Mouse (Mus musculus) E14TG2a.4 (cell line): ENCODE measurements around the gene Ddx23.

Source experiments
- H3K27me3 ChIP-seq: 2 replicates; pipeline ENCODE4 v1.6.1; 2014; ENCODE audit warnings: low read length, control low read depth; ENCODE audit not compliant: insufficient read depth
- H3K36me3 ChIP-seq: 2 replicates; pipeline ENCODE4 v1.6.1; 2014; ENCODE audit warnings: low read length, control low read depth; ENCODE audit not compliant: insufficient read depth
- H3K4me1 ChIP-seq: replicated peaks from 2 replicates; pipeline ENCODE4 v1.6.1; 2014; ENCODE audit warnings: low read depth, low read length, control low read depth
- H3K4me3 ChIP-seq: replicated peaks from 2 replicates; pipeline ENCODE4 v1.5.1; 2014; ENCODE audit warnings: mild to moderate bottlenecking, low read length
- H3K9me3 ChIP-seq: 2 replicates; pipeline ENCODE4 v1.6.1; 2014; ENCODE audit warnings: low read length, control low read depth
- CTCF ChIP-seq: conservative IDR thresholded peaks from 2 replicates; pipeline ENCODE4 v1.5.1; 2014; ENCODE audit warnings: low read length
- NANOG ChIP-seq: IDR thresholded peaks from 2 replicates; pipeline ENCODE4 v1.6.1; 2014; ENCODE audit warnings: borderline replicate concordance, low read length, mixed read lengths
- POU5F1 ChIP-seq: IDR thresholded peaks from 2 replicates; pipeline ENCODE4 v1.6.1; 2014; ENCODE audit warnings: low read length, borderline replicate concordance

The Ddx23 gene

DNA sequence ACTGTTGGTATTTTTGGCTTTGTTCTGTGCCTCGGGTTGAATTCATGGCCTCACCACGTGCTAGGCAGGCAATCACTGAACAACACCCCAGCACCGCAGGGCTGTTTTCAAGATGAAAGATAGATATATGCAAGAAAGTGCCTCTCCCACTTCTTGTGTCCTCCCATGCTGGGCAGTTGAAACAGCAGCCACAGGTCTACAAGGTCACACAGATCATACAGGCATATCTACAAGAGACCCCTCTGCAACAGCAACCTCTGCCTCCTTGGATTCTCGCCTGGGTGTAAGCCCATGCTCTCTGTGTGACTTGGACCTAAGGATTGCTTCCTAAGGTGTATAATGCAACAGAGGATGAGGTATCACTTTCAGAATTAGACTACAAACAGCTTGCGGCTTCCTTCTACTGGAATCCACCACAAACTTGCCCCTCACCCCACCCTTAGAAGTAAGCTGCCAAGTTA, 39.3 kb downstream of the Ddx23 start:
- peaks cover 3% of the 10 kb centered on the region; the same call in 1 of the 2 replicates for H3K9me3 ChIP-seq
- peaks cover 75% of the 10 kb centered on the region for H3K4me1 ChIP-seq
- TF ChIP-seq NANOG (peak; percentile 30; the same call in 1 of the 2 replicates), CTCF (no peak)
- no peaks in the 10 kb centered on the region for H3K36me3 ChIP-seq
- H3K4me3 ChIP-seq = no peak overlapping the region
- peaks cover 23% of the 10 kb centered on the region for H3K27me3 ChIP-seq

DNA sequence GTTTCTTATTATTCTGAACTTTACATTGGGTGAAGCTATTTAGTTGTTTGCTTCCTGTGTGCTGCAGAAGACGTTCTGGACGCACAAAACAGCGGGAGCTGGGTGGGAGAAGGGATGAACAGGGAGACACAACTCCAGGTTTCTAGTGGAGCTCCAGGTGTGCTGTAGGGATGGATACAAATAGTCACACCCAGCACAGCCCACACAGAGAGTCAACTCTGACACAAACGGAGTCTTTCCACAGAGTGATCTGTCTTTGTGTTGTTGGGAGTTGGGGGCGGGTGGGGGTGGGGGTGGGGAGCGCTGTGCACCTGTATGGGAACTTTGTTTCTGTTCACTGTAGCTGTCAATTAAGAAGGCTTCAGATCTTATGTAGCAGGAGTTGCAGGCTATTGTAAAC, 40.0 kb downstream of the Ddx23 start:
- no peaks in the 10 kb centered on the region for H3K36me3 ChIP-seq
- peaks cover 3% of the 10 kb centered on the region; the same call in 1 of the 2 replicates for H3K9me3 ChIP-seq
- H3K27me3 ChIP-seq = peaks cover 26% of the 10 kb centered on the region
- peak overlapping the region; percentile 50; the same call in 1 of the 2 replicates for H3K4me3 ChIP-seq
- H3K4me1 ChIP-seq = peaks cover 69% of the 10 kb centered on the region
- TF ChIP-seq NANOG (no peak), CTCF (no peak), POU5F1 (no peak)

DNA sequence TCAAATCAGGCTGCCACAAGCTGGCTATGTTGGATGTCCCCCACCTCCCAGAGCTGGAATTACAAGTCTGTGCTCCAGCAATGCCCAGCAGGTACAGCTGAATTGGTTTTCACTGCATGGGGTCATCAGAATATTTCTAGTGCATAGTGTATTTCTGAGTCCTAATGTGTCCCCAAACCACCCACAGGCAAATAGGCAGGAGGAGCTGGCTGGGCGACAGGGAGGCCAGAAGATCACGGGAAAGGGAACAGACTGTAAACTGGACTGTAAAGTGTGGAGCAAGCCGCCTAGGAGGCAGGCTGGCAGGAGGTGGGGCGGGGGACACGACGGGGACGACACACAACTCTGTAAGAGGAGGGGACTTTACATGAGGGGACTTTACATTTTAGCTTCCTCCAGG, 40.5 kb downstream of the Ddx23 start:
- Histone ChIP-seq H3K36me3 (no peaks in the 10 kb centered on the region), H3K4me3 (peak overlapping the region; percentile 50), H3K9me3 (peaks cover 3% of the 10 kb centered on the region; the same call in 1 of the 2 replicates), H3K4me1 (peaks cover 64% of the 10 kb centered on the region), H3K27me3 (peaks cover 29% of the 10 kb centered on the region)
- TF ChIP-seq NANOG (no peak), CTCF (no peak), POU5F1 (no peak)

DNA sequence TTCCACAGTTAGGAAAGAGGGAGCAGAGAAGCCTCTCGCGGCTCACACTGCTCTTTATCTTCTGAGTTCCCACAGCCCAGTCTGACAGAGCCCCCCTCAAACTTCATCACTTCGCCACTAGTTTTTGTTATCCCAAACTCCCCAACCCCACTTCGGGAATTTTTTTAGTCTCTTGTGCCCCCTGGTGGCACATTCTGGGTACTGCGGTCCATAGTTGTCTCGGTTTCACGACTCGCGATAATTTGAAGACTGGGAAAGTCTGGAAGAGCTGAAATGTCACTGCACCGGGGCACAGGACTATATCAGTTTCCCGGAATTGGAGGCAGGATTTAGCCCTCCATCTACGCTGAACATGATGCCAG, 45.5 kb downstream of the Ddx23 start:
- H3K36me3 ChIP-seq = no peaks in the 10 kb centered on the region
- TF ChIP-seq CTCF (peak; percentile 97), NANOG (no peak), POU5F1 (no peak)
- H3K4me3 ChIP-seq = no peak overlapping the region
- H3K4me1 ChIP-seq = peaks cover 37% of the 10 kb centered on the region
- peaks cover 55% of the 10 kb centered on the region for H3K27me3 ChIP-seq
- no peaks in the 10 kb centered on the region; the same call in 1 of the 2 replicates for H3K9me3 ChIP-seq

DNA sequence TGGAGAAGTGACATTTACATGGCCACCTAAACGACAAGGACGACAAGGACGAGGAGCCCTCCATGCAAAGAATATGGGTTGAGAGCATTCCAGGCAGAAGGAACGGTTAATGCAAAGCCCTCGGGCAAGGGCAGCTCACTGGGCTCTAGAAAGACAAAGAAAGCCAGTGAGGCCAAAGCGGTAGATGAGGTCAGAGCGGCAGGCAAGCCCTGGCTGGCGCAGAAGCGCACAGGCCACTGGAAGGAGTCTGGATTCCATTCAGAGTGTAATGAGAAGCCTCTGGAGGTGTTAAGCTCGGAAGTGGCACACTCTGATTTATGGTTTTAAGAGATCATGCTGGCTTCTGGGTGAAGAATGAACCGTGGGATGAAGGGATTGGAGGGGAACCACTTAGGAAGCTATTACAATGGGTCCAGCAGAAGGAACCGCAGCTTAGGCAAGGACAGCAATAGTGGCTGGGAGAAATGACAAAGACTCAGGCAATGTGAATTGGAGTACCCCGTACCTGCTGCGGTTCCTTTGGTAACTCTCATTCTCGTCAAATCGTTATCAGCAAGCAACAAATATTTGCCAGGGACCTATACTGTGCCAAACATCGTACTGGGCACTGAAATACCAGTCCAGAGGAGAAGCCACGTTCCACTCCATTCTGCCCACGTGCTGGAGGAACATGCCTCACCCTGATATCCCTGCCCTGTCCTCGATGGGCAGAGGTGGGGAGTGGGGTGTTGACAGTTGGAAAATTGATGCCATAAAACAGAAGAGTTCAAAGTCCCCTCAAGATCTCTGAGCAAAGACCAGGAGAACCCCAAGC, 46.1 kb downstream of the Ddx23 start:
- H3K4me1 ChIP-seq = peaks cover 32% of the 10 kb centered on the region
- TF ChIP-seq POU5F1 = no peak
- no peak for TF ChIP-seq CTCF
- no peak for TF ChIP-seq NANOG
- peaks cover 61% of the 10 kb centered on the region for H3K27me3 ChIP-seq
- no peaks in the 10 kb centered on the region for H3K36me3 ChIP-seq
- no peaks in the 10 kb centered on the region; the same call in 1 of the 2 replicates for H3K9me3 ChIP-seq
- no peak overlapping the region for H3K4me3 ChIP-seq

DNA sequence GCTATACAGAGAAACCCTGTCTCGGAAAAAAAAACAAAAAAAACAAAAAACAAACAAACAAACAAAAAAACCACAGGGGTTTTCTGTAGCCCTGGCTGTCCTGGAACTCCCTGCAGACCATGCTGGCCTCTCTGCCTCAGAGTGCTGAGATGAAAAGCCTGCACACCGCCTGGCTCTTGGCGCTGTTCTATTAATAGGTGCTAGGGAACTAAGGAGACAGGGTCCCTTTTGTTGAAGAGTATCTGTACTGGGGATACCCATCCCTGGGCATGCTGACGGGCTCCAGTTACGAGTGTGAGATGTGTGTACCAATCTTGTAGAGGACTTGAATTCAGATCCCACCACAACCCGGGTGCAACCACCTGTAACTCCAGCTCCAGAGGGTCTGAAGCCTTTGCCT, 46.9 kb downstream of the Ddx23 start:
- Histone ChIP-seq H3K36me3 (no peaks in the 10 kb centered on the region), H3K4me3 (no peak overlapping the region), H3K9me3 (no peaks in the 10 kb centered on the region; the same call in 1 of the 2 replicates), H3K4me1 (peaks cover 28% of the 10 kb centered on the region), H3K27me3 (peaks cover 69% of the 10 kb centered on the region)
- TF ChIP-seq CTCF (no peak), POU5F1 (no peak), NANOG (no peak)

DNA sequence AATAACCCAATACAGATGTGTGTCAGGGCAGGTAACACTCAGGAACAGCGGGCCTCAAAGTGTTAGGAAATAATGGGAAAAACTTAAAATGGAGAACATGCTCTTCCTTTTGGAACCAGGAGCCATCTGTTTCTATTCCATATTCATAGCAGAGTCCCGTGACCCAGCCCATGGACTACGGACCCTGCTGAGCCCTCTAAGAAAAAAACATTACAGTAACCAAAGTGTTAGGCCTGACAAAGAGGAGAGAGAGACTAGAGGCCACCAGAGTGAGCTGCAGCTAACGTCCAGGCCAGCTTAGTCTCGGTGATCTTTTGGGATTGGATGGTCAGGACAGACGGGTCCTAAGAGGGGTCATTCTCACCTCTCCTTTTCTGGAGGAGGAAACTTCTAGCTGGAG, 47.7 kb downstream of the Ddx23 start:
- H3K27me3 ChIP-seq = peaks cover 72% of the 10 kb centered on the region
- no peak overlapping the region for H3K4me3 ChIP-seq
- peaks cover 28% of the 10 kb centered on the region for H3K4me1 ChIP-seq
- no peaks in the 10 kb centered on the region for H3K36me3 ChIP-seq
- H3K9me3 ChIP-seq = no peaks in the 10 kb centered on the region; the same call in 1 of the 2 replicates
- no peak for TF ChIP-seq NANOG
- no peak for TF ChIP-seq POU5F1
- TF ChIP-seq CTCF = no peak

DNA sequence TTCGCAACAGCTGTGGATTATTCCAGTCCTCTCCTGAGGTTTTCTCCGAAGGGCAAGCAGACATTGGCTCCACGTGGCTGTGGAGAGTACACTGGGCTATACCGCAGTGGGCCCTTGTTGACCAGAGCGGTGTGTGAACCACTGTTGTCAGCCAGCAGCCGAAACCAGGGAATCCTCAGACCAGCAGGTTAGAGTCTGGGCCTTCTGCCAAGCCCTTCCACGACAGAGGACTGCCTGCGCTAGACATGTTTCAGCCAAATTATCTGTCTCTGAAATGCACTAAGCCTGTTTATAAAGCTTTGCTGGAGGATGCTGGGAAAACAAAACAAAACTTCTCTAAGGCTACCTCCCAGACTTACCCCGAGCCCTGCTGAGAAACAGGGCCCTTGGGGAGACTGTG, 48.1 kb downstream of the Ddx23 start:
- H3K4me1 ChIP-seq = peaks cover 30% of the 10 kb centered on the region
- no peaks in the 10 kb centered on the region for H3K36me3 ChIP-seq
- no peak for TF ChIP-seq POU5F1
- no peak for TF ChIP-seq CTCF
- no peak for TF ChIP-seq NANOG
- H3K4me3 ChIP-seq = peak overlapping the region; percentile 4; the same call in 1 of the 2 replicates
- H3K27me3 ChIP-seq = peaks cover 74% of the 10 kb centered on the region
- no peaks in the 10 kb centered on the region; the same call in 1 of the 2 replicates for H3K9me3 ChIP-seq

DNA sequence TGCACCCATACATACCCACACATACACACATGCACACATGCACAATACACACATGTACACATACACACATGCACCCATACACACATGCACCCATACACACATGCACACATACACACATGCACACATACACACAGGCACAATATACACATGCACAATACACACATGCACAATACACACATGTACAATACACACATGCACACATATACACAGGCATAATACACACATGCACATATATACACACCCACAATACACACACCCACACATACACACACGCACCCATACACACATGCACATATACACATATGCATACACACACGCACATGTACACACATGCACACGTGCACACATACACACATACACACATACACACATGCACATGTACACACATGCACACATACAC, 50.5 kb downstream of the Ddx23 start:
- TF ChIP-seq NANOG = no peak
- Histone ChIP-seq H3K9me3 (no peaks in the 10 kb centered on the region), H3K27me3 (peaks cover 72% of the 10 kb centered on the region), H3K4me1 (peaks cover 36% of the 10 kb centered on the region), H3K36me3 (no peaks in the 10 kb centered on the region), H3K4me3 (no peak overlapping the region)
